Mouse (Mus musculus): Measurements from ENCODE around the gene Kank1. TPM values are rescaled to one million over a fixed set of nuclear protein-coding genes. Genes with fewer than 3 reads are reported as not detected.

The Kank1 gene
- total and polyA plus RNA-seq, 2 experiments from 2014 or later = 13.5 to 23.3 TPM

DNA sequence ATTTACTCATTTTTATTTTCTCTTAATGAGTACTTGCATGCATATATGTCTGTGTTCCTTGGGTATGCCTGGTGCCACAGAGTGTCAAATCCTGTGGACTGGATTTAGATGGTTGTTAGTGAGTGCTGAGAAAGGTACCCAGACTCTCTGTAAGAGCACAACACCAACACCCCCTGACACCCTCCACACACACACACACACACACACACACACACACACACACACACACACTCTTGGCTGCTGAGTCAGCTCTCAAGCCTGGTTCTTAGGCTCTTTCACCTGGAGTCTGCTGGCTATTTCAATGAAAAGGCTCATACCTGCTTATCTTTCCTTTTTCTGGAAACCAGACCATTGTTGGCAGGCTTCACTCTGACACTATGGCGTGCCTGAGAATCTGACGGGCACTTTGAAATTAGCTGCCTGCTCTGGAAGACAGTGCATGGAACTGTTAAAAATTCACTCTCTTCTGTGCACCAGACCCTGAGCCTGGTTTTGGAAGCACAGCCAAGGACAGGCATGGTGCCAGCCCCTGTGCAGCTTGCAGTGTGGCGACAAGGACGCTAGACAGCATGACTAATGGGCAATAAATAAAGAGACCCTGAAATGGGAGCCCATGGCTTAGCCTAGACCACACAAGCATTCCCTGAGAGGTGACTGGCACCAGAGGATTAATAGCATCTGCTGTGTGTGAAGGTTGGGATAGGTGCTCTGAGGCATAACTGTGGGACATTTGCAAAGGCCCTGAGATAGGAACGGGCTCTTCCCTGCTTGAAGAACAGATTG, 49.2 kb downstream of the Kank1 start:
- DNase-seq (ENCODE audit: low spot score) (peak; percentile 91), ATAC-seq (peak; percentile 98)
- no peak overlapping the region for H3K4me2 ChIP-seq (ENCODE audit: low read depth, low read length)
- H3K36me3 ChIP-seq (ENCODE audit: insufficient read depth, low read length) = no peaks in the 10 kb centered on the region
- TF ChIP-seq CTCF (IDR thresholded peaks at IDR 0.05; ENCODE audit: low read depth) = no peak
- H3K4me1 ChIP-seq (ENCODE audit: insufficient read depth, low read length) = no peaks in the 10 kb centered on the region; the same call in 1 of the 2 replicates
- WGBS = 23% methylated on average over 5 of the region's 5 CpGs
- no peaks in the 10 kb centered on the region for H3K27me3 ChIP-seq (ENCODE audit: insufficient read depth, low read length)
- H3K4me3 ChIP-seq (ENCODE audit: low read length) = no peak overlapping the region
- no peak overlapping the region for H3K9ac ChIP-seq (replicated peaks; ENCODE audit: low read length)
- peak overlapping the region; percentile 48 for H3K27ac ChIP-seq
- H3K9me3 ChIP-seq (ENCODE audit: low read length) = no peaks in the 10 kb centered on the region

DNA sequence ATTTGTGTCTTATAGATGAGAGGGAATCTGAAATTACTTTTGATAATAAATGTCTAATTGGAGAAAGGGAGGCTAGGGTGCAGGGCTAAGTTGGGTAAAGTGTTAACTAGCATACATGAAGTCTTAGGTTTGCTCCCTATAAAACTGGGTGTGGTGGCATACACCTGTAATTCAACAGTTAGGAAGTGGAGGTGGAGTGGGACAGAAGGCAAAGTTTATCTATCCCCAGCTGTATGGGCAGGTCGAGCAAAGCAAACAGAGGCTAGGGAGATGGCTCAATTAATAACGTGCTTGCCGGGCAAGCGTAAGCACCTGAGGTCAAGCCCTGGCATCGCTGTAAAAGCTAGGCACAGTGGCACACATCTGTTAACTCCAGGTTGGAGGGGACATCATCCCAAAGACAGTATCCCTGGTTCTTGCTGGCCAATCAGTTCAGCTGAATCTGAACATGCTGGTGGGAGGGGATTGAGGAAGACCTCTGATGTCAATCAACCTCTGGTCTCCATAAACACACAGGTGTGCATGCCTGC, 54.3 kb downstream of the Kank1 start:
- WGBS = 91% methylated on average over 5 of the region's 5 CpGs
- Histone ChIP-seq H3K27me3 (ENCODE audit: insufficient read depth, low read length) (no peaks in the 10 kb centered on the region), H3K4me2 (ENCODE audit: low read depth, low read length) (no peak overlapping the region), H3K9me3 (ENCODE audit: low read length) (no peaks in the 10 kb centered on the region), H3K27ac (no peak overlapping the region), H3K4me3 (ENCODE audit: low read length) (no peak overlapping the region), H3K36me3 (ENCODE audit: insufficient read depth, low read length) (no peaks in the 10 kb centered on the region), H3K4me1 (ENCODE audit: insufficient read depth, low read length) (no peaks in the 10 kb centered on the region), H3K9ac (replicated peaks; ENCODE audit: low read length) (no peak overlapping the region)
- TF ChIP-seq CTCF (IDR thresholded peaks at IDR 0.05; ENCODE audit: low read depth) = no peak
- ATAC-seq (no peak), DNase-seq (ENCODE audit: low spot score) (no peak)

DNA sequence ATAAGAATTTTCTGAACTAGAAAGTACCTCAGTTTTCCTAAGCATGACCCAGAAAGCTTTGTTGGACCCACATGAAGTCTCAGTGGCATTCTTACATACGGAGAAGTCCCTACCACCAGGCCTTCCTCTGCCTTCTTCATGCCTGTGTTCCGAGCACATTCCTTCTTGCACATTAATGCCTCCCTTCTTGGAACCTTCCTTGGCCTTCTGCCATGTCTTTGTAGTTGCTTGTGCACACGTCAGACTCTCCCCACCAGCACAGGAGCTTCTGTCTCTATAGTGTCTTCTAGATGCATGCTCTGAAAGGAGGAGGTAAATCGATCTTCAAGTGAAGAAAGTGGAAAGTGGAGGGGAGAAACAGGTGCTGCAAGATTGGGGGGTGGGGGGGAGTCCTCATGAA, 58.4 kb downstream of the Kank1 start:
- Histone ChIP-seq H3K27ac (no peak overlapping the region), H3K9me3 (ENCODE audit: low read length) (no peaks in the 10 kb centered on the region), H3K36me3 (ENCODE audit: insufficient read depth, low read length) (no peaks in the 10 kb centered on the region), H3K4me1 (ENCODE audit: insufficient read depth, low read length) (no peaks in the 10 kb centered on the region), H3K27me3 (ENCODE audit: insufficient read depth, low read length) (no peaks in the 10 kb centered on the region), H3K4me3 (ENCODE audit: low read length) (no peak overlapping the region), H3K4me2 (ENCODE audit: low read depth, low read length) (no peak overlapping the region), H3K9ac (replicated peaks; ENCODE audit: low read length) (no peak overlapping the region)
- no peak for DNase-seq (ENCODE audit: low spot score)
- TF ChIP-seq CTCF (IDR thresholded peaks at IDR 0.05; ENCODE audit: low read depth) = no peak
- no peak for ATAC-seq
- WGBS = 62% methylated on average over 4 of the region's 4 CpGs

DNA sequence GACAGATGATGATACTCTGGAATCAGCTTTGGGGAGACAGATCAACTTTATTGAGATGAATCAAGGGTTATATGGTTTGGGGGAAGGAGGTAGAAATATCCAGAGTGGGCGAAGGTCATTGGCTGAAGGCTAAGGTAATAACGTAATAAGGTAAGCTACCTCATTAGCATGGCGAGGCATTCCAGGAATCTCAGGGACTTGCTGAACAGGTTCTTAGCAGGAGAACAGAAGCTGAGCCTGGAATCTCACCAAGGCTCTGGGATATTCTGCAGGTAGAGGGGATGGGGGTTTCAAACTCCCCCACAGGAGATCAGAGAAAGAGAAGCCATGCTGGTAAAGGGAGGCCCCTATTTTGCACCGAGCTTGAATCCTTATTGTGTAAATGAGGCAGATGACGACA, 60.5 kb downstream of the Kank1 start:
- Histone ChIP-seq H3K27ac (no peak overlapping the region), H3K9me3 (ENCODE audit: low read length) (no peaks in the 10 kb centered on the region), H3K4me3 (ENCODE audit: low read length) (no peak overlapping the region), H3K4me1 (ENCODE audit: insufficient read depth, low read length) (no peaks in the 10 kb centered on the region), H3K36me3 (ENCODE audit: insufficient read depth, low read length) (no peaks in the 10 kb centered on the region), H3K4me2 (ENCODE audit: low read depth, low read length) (no peak overlapping the region), H3K9ac (replicated peaks; ENCODE audit: low read length) (no peak overlapping the region), H3K27me3 (ENCODE audit: insufficient read depth, low read length) (no peaks in the 10 kb centered on the region)
- no peak for TF ChIP-seq CTCF (IDR thresholded peaks at IDR 0.05; ENCODE audit: low read depth)
- DNase-seq (ENCODE audit: low spot score) = no peak
- 82% methylated on average over 5 of the region's 5 CpGs for WGBS
- no peak for ATAC-seq

DNA sequence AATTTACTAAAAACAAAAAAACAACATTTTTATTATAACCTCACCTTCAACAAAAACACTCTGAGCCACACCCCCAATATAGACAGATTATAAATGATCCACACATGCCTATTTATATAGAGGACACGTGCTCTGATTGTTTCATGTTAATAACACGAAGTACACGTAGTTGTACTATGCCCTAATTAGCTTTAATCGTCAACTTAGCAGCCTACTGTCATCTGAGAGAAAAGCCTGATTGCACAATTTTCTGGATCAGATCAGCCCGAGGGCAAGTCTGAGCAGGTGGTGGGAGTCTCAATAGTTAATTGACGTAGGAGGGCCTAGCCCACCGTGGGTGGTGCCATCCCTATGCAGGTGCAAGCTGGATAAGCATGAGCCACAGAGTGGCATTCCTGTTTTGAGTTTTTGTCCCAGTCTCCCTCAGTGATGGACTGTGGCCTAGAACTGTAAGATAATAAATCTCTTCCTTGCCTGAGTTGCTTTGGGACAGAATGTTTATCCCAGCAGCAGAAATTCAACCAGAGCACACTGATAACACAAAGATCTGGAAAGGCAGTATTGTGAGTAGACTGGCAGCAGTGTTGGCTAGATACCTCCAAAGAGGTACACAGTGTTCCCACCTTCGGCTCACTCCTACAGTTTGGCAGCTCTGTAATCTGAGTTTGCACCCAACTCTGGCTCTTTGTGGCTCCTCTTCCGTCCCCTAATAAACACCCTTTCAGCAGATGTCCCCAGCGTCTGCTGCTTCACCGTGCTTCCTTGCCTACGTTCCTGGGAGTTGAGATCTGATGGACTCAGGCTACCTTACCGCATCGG, 63.3 kb downstream of the Kank1 start:
- WGBS = 81% methylated on average over 14 of the region's 14 CpGs
- Histone ChIP-seq H3K27ac (no peak overlapping the region), H3K4me3 (ENCODE audit: low read length) (no peak overlapping the region), H3K9ac (replicated peaks; ENCODE audit: low read length) (no peak overlapping the region), H3K27me3 (ENCODE audit: insufficient read depth, low read length) (no peaks in the 10 kb centered on the region), H3K9me3 (ENCODE audit: low read length) (no peaks in the 10 kb centered on the region), H3K4me1 (ENCODE audit: insufficient read depth, low read length) (no peaks in the 10 kb centered on the region), H3K4me2 (ENCODE audit: low read depth, low read length) (no peak overlapping the region), H3K36me3 (ENCODE audit: insufficient read depth, low read length) (no peaks in the 10 kb centered on the region)
- TF ChIP-seq CTCF (IDR thresholded peaks at IDR 0.05; ENCODE audit: low read depth) = no peak
- DNase-seq (ENCODE audit: low spot score) (no peak), ATAC-seq (0 out of 2 replicates have a peak, but pooled peaks have one; percentile 43)

DNA sequence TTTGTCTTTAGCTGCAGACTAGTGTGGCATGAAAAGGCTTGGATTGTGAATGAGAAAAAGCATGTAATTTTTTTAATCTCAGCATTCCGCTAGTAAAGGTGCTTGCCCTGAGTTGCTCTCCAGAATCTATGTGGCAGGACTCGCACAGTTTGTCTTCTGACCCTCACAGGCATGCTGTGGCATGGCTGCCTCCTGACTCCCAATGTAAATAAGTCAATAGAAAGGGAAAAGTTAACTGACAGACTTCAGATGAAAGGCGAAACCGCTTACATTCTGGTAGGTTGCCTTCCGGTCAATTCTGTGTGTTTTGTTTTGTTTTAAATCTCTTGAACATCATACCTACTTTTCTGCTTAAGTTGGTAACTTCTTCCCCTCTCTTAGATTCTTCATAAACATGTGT, 64.4 kb downstream of the Kank1 start:
- Histone ChIP-seq H3K27ac (no peak overlapping the region), H3K27me3 (ENCODE audit: insufficient read depth, low read length) (no peaks in the 10 kb centered on the region), H3K36me3 (ENCODE audit: insufficient read depth, low read length) (no peaks in the 10 kb centered on the region), H3K4me2 (ENCODE audit: low read depth, low read length) (no peak overlapping the region), H3K9ac (replicated peaks; ENCODE audit: low read length) (no peak overlapping the region), H3K9me3 (ENCODE audit: low read length) (no peaks in the 10 kb centered on the region), H3K4me1 (ENCODE audit: insufficient read depth, low read length) (no peaks in the 10 kb centered on the region), H3K4me3 (ENCODE audit: low read length) (no peak overlapping the region)
- TF ChIP-seq CTCF (IDR thresholded peaks at IDR 0.05; ENCODE audit: low read depth) = no peak
- no peak for DNase-seq (ENCODE audit: low spot score)
- ATAC-seq = no peak
- 84% methylated on average over 5 of the region's 5 CpGs for WGBS

Measured in hindbrain, postnatal 0 days (tissue).